Mouse (Mus musculus) spleen, postnatal 10 days (tissue): ENCODE data around the gene Cd300lg.

Source experiments
- DNase-seq, 2 experiments: peaks; one replicate each; pipeline ENCODE4 v3.0.0; 2021 to 2022; ENCODE audit warnings: low spot score in 2 of 2

Cd300lg gene

DNA sequence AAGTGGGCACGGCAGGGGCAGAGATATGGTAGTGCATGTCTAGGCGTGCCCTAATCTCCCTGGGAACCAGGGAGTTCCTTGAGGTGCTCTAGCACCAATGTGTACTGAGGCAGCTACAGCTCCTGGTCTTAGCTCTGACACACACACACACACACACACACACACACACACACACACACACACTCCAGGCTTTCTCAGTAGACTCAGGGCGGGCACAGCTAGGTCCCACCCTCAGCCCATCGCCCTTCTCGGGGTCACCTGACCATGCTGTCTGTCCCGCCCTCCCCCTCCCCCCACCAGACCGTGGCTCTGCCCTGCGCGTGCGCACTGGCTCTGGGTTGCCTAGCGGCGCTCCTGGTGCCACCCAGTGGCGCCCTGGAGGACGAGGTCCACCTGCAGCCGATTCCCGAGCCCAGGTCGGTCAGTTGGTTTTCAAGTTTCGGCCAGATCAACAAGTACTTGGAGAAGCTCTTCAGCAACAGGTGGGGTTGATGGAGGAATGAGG, 55.6 kb downstream of the Cd300lg start:
- DNase-seq = peak; percentile 68 to 83

GRCm38 (mm10) chr11:102101219-102101618, 59.9 kb downstream of the Cd300lg start, which contains the start of gene Ppy:
Gene Ppy (minus strand): TSS chr11:102101319.
- no peak for DNase-seq

GRCm38 (mm10) chr11:102102485-102103258, 61.4 kb downstream of the Cd300lg start:
- peak; percentile 49 to 77 for DNase-seq
